ENCODE assay signal across 16 mouse cellular contexts in genomic region chr11:120853158-120853557, GRCm38 (mm10). TPM values are rescaled to one million over a fixed set of nuclear protein-coding genes. Genes with fewer than 3 reads are reported as not detected.
DNase-seq lines count a peak whose midpoint lies in the region; ATAC-seq and TF ChIP-seq lines count a peak whose summit lies in the region.
"Had no signal": no experiment of that assay in that cellular context is flagged by ENCODE, and none has a peak within 500 bp of the region (broad histone marks: within the 10 kb centered on the region; RNA-seq: fewer than 3 reads in every experiment).

No protein-coding gene starts in this region.

- TF ChIP-seq CTCF in lung, adult 2 months (IDR thresholded peaks at IDR 0.05; ENCODE audit: insufficient read depth, low read length): no peak
- TF ChIP-seq CTCF in lung, postnatal 0 days (IDR thresholded peaks at IDR 0.05): no peak

- no peak overlapping the region for H3K9ac ChIP-seq in heart, embryonic 15.5 days
- no peak overlapping the region for H3K9ac ChIP-seq in heart, embryonic 12.5 days
- H3K9ac ChIP-seq in lung, embryonic 16.5 days (ENCODE audit: low read length): no peak overlapping the region
- H3K9ac ChIP-seq in lung, postnatal 0 days (replicated peaks; ENCODE audit: low read depth): no peak overlapping the region
- H3K9ac ChIP-seq in midbrain, embryonic 13.5 days (replicated peaks): no peak overlapping the region
- H3K9ac ChIP-seq: forebrain, embryonic 15.5 days; hindbrain, embryonic 12.5 days; neural tube, embryonic 13.5 days had no signal

- no peaks in the 10 kb centered on the region for H3K9me3 ChIP-seq in heart, embryonic 15.5 days (replicated peaks)
- 0 out of 2 replicates have a peak, but pooled peaks cover 6% of the 10 kb centered on the region for H3K9me3 ChIP-seq in heart, embryonic 12.5 days (replicated peaks)
- H3K9me3 ChIP-seq in lung, embryonic 16.5 days (ENCODE audit: control insufficient read depth, low read length): no peaks in the 10 kb centered on the region
- no peaks in the 10 kb centered on the region for H3K9me3 ChIP-seq in lung, postnatal 0 days (ENCODE audit: low read length)
- no peaks in the 10 kb centered on the region for H3K9me3 ChIP-seq in midbrain, embryonic 13.5 days
- H3K9me3 ChIP-seq: forebrain, embryonic 15.5 days; hindbrain, embryonic 12.5 days; neural tube, embryonic 13.5 days had no signal

- H3K36me3 ChIP-seq in heart, embryonic 15.5 days: 0 out of 2 replicates have a peak, but pooled peaks cover under 1% of the 10 kb centered on the region
- peaks cover 9% of the 10 kb centered on the region for H3K36me3 ChIP-seq in heart, embryonic 12.5 days
- peaks cover 2% of the 10 kb centered on the region; the same call in 1 of the 2 replicates for H3K36me3 ChIP-seq in lung, embryonic 16.5 days (ENCODE audit: control insufficient read depth, insufficient read depth, low read length)
- no peaks in the 10 kb centered on the region for H3K36me3 ChIP-seq in lung, postnatal 0 days (ENCODE audit: insufficient read depth, low read length)
- peaks cover 15% of the 10 kb centered on the region for H3K36me3 ChIP-seq in midbrain, embryonic 13.5 days

- TF ChIP-seq POLR2A in lung, adult 2 months (IDR thresholded peaks at IDR 0.05; ENCODE audit: borderline replicate concordance, extremely low read depth, low read depth, low read length): no peak

- WGBS in heart, embryonic 15.5 days: 94% methylated on average over 4 of the region's 4 CpGs
- WGBS in heart, embryonic 12.5 days: over 99% methylated on average over 4 of the region's 4 CpGs
- WGBS in lung, embryonic 16.5 days: 90% methylated on average over 4 of the region's 4 CpGs
- WGBS in lung, adult 2 months: 93% methylated on average over 4 of the region's 4 CpGs
- WGBS in lung, postnatal 0 days: 87% methylated on average over 4 of the region's 4 CpGs
- 99% methylated on average over 4 of the region's 4 CpGs for WGBS in midbrain, embryonic 13.5 days

- TF ChIP-seq EP300 in lung, postnatal 0 days (IDR thresholded peaks at IDR 0.05): peak; percentile 56

- peaks cover 17% of the 10 kb centered on the region for H3K4me1 ChIP-seq in heart, embryonic 15.5 days (replicated peaks)
- H3K4me1 ChIP-seq in heart, embryonic 12.5 days (replicated peaks): peaks cover 25% of the 10 kb centered on the region
- H3K4me1 ChIP-seq in lung, embryonic 16.5 days (replicated peaks; ENCODE audit: control insufficient read depth, insufficient read depth, low read length): peaks cover 38% of the 10 kb centered on the region
- peaks cover 7% of the 10 kb centered on the region; the same call in 1 of the 2 replicates for H3K4me1 ChIP-seq in lung, adult 2 months (ENCODE audit: control insufficient read depth, insufficient read depth, low read length)
- peaks cover 12% of the 10 kb centered on the region for H3K4me1 ChIP-seq in lung, postnatal 0 days (ENCODE audit: insufficient read depth, low read depth, low read length)
- H3K4me1 ChIP-seq in midbrain, embryonic 13.5 days (replicated peaks): no peaks in the 10 kb centered on the region
- H3K4me1 ChIP-seq: forebrain, embryonic 15.5 days; hindbrain, embryonic 12.5 days; neural tube, embryonic 13.5 days had no signal

- H3K4me3 ChIP-seq in heart, embryonic 15.5 days: no peak overlapping the region
- H3K4me3 ChIP-seq in heart, embryonic 12.5 days: no peak overlapping the region
- no peak overlapping the region for H3K4me3 ChIP-seq in lung, embryonic 16.5 days (ENCODE audit: low read length)
- H3K4me3 ChIP-seq in lung, adult 2 months (replicated peaks; ENCODE audit: extremely low read depth, low read depth, low read length): no peak overlapping the region
- H3K4me3 ChIP-seq in lung, postnatal 0 days (ENCODE audit: low read depth, low read length): no peak overlapping the region
- no peak overlapping the region for H3K4me3 ChIP-seq in midbrain, embryonic 13.5 days (replicated peaks)
- H3K4me3 ChIP-seq: forebrain, embryonic 15.5 days; hindbrain, embryonic 12.5 days; neural tube, embryonic 13.5 days had no signal

- peak overlapping the region; percentile 30; the same call in 1 of the 2 replicates for H3K27ac ChIP-seq in heart, embryonic 15.5 days
- no peak overlapping the region for H3K27ac ChIP-seq in heart, embryonic 12.5 days (ENCODE audit: poor library complexity, severe bottlenecking)
- peak overlapping the region; percentile 91 for H3K27ac ChIP-seq in lung, embryonic 16.5 days (ENCODE audit: low read length)
- peak overlapping the region; percentile 71 for H3K27ac ChIP-seq in lung, postnatal 0 days (ENCODE audit: low read length)
- no peak overlapping the region for H3K27ac ChIP-seq in midbrain, embryonic 13.5 days
- H3K27ac ChIP-seq: forebrain, embryonic 15.5 days; hindbrain, embryonic 12.5 days; neural tube, embryonic 13.5 days had no signal

- ATAC-seq in heart, embryonic 15.5 days (replicated peaks; ENCODE audit: insufficient number of reproducible peaks, insufficient read depth, low FRiP score, low read depth): no peak
- no peak for ATAC-seq in heart, embryonic 12.5 days (ENCODE audit: insufficient number of reproducible peaks, low FRiP score)
- peak; percentile 53 for ATAC-seq in lung, embryonic 16.5 days (ENCODE audit: low read depth)
- peak; percentile 68 for ATAC-seq in lung, postnatal 0 days
- no peak for ATAC-seq in midbrain, embryonic 13.5 days
- ATAC-seq: activated CD4-positive, CD25-positive, alpha-beta regulatory T cell, adult 4 months; forebrain, embryonic 15.5 days had no signal

- no peaks in the 10 kb centered on the region for H3K27me3 ChIP-seq in heart, embryonic 15.5 days
- H3K27me3 ChIP-seq in heart, embryonic 12.5 days (replicated peaks): no peaks in the 10 kb centered on the region
- no peaks in the 10 kb centered on the region for H3K27me3 ChIP-seq in lung, embryonic 16.5 days (ENCODE audit: control insufficient read depth, insufficient read depth, low read depth, low read length)
- no peaks in the 10 kb centered on the region for H3K27me3 ChIP-seq in lung, postnatal 0 days (replicated peaks; ENCODE audit: insufficient read depth, low read length)
- no peaks in the 10 kb centered on the region for H3K27me3 ChIP-seq in midbrain, embryonic 13.5 days
- H3K27me3 ChIP-seq: CH12.LX; forebrain, embryonic 15.5 days; hindbrain, embryonic 12.5 days; neural tube, embryonic 13.5 days had no signal

- DNase-seq in lung, adult 2 months: no peak
- DNase-seq in lung, postnatal 0 days (ENCODE audit: low spot score): peak; percentile 87
- no peak for DNase-seq in cerebellum, adult 11 months
- DNase-seq in frontal cortex, postnatal 25 days (ENCODE audit: low spot score in 2 of 2): no peak
- DNase-seq: adrenal gland, postnatal 36 days; cerebellum, adult 9-10 months; heart, adult 11 months had no signal

- H3K4me2 ChIP-seq in heart, embryonic 15.5 days: no peak overlapping the region
- no peak overlapping the region for H3K4me2 ChIP-seq in heart, embryonic 12.5 days
- no peak overlapping the region for H3K4me2 ChIP-seq in lung, embryonic 16.5 days (ENCODE audit: low read depth, low read length)
- no peak overlapping the region for H3K4me2 ChIP-seq in lung, postnatal 0 days (replicated peaks; ENCODE audit: low read depth, low read length)
- no peak overlapping the region for H3K4me2 ChIP-seq in midbrain, embryonic 13.5 days (replicated peaks)
- H3K4me2 ChIP-seq: forebrain, embryonic 15.5 days; hindbrain, embryonic 12.5 days; neural tube, embryonic 13.5 days had no signal

RNA-seq across cellular contexts. Expression of gene Fasn, which starts 28.8 kb away (rescaled TPM):
- polyA plus RNA-seq in heart, embryonic 15.5 days (2015; fragmentation: Nextera tagmentation; extraction: Ambion mirVana): 17.0 and 31.7 TPM in 2 replicates
- 45.1 and 47.5 TPM in 2 replicates for polyA plus RNA-seq in heart, embryonic 12.5 days (2016; fragmentation: Nextera tagmentation; extraction: Ambion mirVana)
- 50.6 and 53.5 TPM in 2 replicates for polyA plus RNA-seq in lung, embryonic 16.5 days (2015; fragmentation: Nextera tagmentation; extraction: Ambion mirVana)
- polyA plus RNA-seq in lung, adult 2 months (2012; rRNA removed): 1,387 and 1,388 TPM in 2 replicates
- polyA plus RNA-seq in lung, postnatal 0 days (2015; fragmentation: Nextera tagmentation; extraction: Ambion mirVana): 54.7 and 63.8 TPM in 2 replicates
- polyA plus RNA-seq in midbrain, embryonic 13.5 days (2015; fragmentation: Nextera tagmentation; extraction: Ambion mirVana): 83.6 and 89.2 TPM in 2 replicates

RNA-seq across cellular contexts. Expression of gene Dus1l, which starts 57.0 kb away (rescaled TPM):
- polyA plus RNA-seq in heart, embryonic 15.5 days (2015; fragmentation: Nextera tagmentation; extraction: Ambion mirVana): 36.9 and 50.0 TPM in 2 replicates
- 48.0 and 48.3 TPM in 2 replicates for polyA plus RNA-seq in heart, embryonic 12.5 days (2016; fragmentation: Nextera tagmentation; extraction: Ambion mirVana)
- polyA plus RNA-seq in lung, embryonic 16.5 days (2015; fragmentation: Nextera tagmentation; extraction: Ambion mirVana): 74.0 and 80.9 TPM in 2 replicates
- 32.0 and 35.4 TPM in 2 replicates for polyA plus RNA-seq in lung, adult 2 months (2012; rRNA removed)
- 40.5 and 43.1 TPM in 2 replicates for polyA plus RNA-seq in lung, postnatal 0 days (2015; fragmentation: Nextera tagmentation; extraction: Ambion mirVana)
- polyA plus RNA-seq in midbrain, embryonic 13.5 days (2015; fragmentation: Nextera tagmentation; extraction: Ambion mirVana): 51.4 and 55.7 TPM in 2 replicates

Comparison
In these comparisons a context has a peak if more than half of its experiments do, and no peak if none do; other contexts are left out.
1. H3K27ac ChIP-seq: peak in heart, embryonic 15.5 days (single experiment), lung, embryonic 16.5 days (single experiment) and lung, postnatal 0 days (single experiment); none in heart, embryonic 12.5 days (single experiment) and midbrain, embryonic 13.5 days (single experiment).
2. RNA of gene Fasn, which starts 28.8 kb away (polyA plus RNA-seq): 1,387 to 1,388 TPM in lung, adult 2 months; 83.6 to 89.2 TPM in midbrain, embryonic 13.5 days, 54.7 to 63.8 TPM in lung, postnatal 0 days, 50.6 to 53.5 TPM in lung, embryonic 16.5 days, 45.1 to 47.5 TPM in heart, embryonic 12.5 days and 17.0 to 31.7 TPM in heart, embryonic 15.5 days; every median in the first group is over 10 times any median in the second.
3. ATAC-seq: peak in lung, embryonic 16.5 days (single experiment) and lung, postnatal 0 days (single experiment); none in heart, embryonic 15.5 days (single experiment), heart, embryonic 12.5 days (single experiment) and midbrain, embryonic 13.5 days (single experiment).